Mouse (Mus musculus): ENCODE measurements around the gene Paqr3.

Paqr3 gene

DNA sequence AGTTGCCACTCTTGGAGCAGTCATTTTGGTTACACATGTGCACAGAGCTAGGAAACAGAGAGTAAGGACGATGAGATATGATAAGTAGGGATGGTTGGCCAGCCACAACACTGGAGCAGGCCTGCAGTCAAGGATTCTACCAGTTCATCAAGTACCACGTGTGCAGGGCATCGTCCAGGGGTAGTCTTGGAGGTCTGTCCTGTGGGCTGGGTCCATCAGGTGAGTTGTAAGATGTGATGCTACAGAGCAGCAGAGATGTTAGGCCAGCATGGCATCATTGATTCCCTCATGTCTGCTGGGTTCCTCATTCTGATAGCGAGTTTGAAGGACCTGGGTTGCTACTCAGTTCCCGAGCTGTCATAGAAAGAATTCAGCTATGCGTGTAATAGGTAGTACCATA, 26.3 kb downstream of the Paqr3 start:
- CTCF ChIA-PET = no interaction called here

DNA sequence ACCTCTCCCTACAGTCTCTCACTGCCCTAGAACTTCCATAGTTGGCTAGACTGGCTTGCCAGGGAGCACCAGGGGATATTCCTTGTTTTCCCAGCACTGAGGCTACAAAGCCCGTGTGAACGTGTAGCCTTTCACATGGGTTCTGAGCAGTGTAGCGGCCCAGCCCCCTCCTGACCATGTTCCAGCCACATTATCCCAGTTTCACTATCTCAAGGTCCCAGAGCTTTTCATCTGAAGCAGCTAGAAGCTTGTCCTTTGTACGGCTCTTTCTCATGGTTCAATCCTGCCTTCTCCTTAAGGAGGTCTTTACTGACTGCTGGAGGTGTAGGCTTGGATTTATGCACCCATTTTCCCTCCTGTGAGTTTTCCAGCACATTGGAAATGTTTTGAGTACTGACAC, 26.9 kb downstream of the Paqr3 start:
- CTCF ChIA-PET = no interaction called here

DNA sequence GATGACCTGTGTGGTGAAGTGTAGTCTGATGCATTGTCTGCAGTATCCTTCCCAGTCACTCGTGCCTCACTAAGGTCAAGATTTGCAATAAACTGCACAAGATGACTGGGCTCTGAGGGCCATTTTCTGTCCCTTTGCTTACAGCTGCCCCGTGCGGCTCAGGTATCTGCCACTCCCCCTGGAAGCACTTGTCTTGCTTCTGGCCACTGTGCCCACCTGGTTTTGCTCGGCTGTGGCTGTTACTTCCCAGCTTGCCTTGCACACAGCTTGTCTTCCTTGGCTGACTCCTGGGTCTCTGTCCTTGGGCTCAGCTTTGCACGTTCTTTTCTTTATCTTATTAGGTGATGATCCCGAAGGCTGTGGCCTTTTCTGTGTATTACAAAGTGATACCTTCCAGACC, 27.7 kb downstream of the Paqr3 start:
- CTCF ChIA-PET = no interaction called here

DNA sequence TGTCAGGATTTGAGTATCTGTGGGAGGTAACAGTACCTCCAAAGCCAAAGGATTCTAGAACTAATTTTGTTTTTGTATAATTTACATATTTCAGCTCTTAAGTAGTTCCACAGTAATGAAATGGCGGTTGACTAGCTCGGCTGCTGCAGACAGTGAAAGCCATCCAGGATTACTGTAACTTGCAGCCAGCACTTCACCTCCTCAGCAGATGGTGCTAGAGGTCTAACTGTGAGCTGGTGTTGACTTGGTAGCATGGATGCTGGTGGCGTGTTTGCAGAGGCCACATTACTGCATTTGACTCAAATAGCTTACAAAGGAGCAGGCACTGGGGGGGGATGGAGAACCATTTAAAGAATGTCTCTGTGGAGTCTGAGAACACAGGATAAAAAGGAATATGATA, 29.9 kb downstream of the Paqr3 start:
- CTCF ChIA-PET = no interaction called here

DNA sequence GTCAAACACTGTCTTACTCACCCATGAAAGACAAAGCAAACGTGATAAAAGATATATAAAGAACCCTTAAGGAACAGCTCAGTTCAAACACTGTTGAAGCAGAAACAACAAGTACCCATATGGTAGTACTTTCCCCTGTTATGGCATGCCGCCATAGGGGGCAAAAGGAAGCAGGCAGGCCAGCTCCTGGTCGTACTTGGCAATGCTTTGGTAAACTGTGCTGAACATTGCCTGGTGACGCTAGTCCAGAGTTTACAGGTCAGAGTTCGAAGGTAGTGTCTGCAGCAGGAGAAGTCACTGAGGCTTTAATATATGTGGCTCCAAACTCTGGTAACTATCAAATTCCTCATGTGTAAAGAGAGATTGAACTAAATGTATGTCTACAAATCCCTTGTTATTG, 32.8 kb downstream of the Paqr3 start:
- CTCF ChIA-PET = no interaction called here

DNA sequence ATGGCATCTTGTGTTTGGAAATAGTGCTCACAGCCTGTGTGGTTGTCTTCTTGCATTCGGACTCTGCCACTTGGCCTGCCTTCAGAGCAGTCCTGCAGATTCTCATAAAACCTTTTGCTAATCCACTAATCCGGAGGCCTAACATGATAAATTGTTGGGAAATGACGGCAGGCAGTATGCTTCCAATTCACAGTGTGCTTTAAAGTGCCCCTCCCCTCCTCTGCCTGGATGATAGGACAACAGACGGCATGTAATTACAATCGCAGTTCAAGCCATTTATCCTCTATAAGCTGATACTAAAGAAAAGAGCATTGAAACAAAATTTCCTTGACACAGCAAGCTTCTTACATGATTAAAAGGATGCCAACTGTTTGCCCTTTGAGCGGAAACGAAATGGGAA, 33.7 kb downstream of the Paqr3 start:
- CTCF ChIA-PET = no interaction called here

DNA sequence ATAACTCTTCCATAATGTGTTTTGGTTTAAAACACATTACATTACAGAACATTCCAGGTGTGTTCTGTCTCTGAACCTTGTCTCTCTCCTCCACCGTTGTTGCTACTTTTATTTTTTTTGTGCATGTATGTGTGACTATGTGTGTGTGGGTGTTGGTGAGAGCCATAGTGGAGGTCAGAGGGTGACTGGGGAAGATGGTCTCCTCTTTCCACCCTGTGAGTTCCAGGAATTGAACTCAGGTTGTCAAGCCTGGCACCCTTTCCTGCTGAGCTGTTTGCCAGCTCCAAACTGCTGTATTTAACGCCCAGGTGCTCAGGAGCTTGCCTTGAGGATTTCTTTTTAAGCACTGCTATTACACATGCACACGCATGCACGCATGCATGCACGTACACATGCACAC, 35.2 kb downstream of the Paqr3 start:
- CTCF ChIA-PET = no interaction called here

DNA sequence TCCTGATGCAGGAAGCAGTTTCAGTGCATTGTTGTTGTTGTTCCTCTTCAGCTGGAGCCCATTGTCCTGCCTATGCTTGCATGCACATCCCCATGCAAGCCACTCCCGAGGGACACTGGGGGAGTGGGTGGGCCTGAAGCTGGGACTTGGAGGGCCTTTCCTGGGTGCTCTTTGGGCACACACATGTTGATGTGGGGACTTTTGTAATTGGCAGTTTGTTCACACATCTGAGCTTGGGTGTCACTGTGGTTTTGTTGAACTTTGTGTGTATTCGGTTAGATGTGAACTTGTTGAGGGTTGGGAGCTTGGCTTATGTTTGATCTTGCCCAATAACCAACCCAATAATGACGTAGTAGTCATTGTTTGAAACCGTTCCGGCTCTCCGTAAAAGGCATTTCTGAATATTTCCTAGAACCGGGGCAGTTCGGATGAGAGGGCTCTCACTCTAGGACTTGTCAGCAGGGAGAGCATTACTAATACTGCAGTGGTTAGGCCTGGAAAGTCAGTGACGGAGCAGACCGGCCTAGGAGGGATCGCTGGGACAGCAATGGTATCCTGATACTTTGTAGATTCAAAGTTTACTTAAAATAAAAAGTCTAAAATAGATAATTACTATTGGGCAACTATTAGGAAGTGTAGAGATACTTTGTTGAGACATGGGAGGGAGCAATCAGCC, 35.8 kb downstream of the Paqr3 start:
- CTCF ChIA-PET = no interaction called here

DNA sequence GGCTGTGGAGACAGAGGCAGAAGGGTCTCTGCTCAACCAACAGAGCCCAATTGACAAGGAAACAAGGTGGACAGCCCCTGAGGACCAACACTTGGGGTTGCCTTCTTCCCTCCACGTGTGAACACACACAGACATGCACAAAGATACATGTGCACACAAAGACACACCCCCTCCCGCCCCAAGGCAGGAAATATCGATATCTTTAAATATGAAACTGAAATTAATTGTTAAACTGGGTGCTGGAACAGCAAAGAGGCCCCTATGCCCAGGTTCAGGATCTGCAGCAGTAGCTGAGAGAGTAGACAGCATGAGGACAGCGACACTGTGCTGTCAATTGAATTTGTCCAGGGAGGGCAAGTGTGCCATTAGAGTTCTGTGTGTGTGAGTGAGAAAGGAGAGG, 45.6 kb downstream of the Paqr3 start:
- CTCF ChIA-PET = no interaction called here

DNA sequence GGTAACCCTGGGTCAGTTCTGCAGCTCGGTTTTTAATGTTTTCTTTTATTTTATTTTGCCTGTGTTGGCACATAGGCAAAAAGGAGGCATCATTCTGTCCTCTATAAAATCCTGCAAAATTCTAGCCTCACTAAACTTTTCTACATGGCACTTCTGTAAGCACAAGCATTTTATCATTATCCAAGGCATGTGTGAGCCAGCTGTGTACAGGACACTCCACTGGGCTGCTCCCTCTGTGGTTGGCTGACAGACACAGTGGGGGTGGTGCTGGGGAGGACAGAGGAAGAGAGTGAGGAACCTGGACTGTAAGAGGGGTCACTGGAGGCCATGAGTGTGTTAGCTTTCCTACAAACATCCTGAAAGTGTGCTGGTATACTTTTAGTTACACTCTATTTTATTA, 49.4 kb downstream of the Paqr3 start:
- CTCF ChIA-PET = no interaction called here

DNA sequence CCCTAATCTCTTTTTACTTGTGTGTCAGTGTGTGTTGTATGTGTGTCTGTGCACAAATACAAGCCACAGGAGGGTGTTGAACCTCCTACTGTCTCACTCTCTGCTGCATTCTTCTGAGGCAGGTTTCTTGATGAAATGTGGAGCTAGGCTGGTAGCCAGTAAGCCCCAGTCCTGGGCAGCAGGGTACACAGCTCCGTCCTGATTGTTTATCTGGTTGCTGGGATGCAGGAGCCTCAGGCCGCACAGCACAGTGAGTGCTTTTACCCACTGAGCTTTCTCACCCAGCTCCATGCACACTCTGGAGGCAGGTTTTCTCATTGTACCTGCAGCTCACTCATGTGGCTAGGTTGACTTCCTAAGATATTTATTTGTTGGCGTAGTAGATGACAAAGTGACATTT, 50.5 kb downstream of the Paqr3 start:
- CTCF ChIA-PET = no interaction called here

DNA sequence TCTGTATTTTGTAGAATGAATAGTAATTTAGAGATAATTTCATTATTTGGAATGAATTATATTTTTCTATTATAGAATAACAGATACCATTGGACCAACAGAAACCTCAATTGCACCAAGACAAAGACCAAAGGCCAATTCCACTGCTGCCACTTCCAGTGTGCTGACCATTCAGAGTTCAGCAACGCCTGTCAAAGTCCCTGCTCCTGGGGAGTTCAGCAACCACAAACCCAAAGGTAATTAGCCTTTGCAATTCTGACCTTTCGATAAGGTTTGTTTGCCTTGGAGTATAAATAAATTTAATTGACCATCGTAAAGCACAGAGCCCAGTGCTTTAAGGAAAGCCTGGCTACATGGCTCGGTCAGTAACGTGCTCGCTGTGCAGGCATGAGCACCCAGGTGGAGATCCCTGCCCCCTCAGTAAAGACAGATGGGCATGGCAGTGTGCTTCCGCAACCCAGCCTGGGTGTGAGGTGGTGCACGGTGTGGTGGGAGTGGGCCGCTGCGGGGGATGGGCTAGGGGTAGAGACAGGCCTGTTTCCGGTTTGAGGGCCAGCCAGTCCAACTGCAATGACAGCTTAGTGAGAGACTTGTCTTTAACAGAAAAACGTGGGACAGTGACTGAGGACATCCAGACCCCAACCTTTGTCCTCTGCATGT, 54.5 kb downstream of the Paqr3 start:
- CTCF ChIA-PET = no interaction called here

DNA sequence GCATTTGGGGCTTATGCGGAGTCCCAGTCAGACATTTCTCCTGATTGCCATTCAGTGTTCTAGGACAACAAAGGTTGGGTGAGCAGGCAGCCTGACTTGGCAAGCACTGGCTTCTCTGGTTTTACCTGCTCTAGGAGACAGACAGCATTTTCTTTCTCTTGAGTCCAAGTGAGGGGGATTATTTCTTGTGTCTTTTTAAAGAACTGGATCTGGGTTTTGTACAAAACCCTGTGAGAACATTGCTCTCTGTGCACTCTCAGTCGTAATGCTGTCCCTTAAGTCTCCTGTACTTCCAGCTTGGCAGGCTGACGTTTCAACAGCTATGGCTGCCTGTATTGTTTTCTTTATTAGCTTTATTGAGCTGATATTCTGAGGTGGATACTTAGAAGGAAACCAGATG, 55.0 kb downstream of the Paqr3 start:
- CTCF ChIA-PET = no interaction called here

DNA sequence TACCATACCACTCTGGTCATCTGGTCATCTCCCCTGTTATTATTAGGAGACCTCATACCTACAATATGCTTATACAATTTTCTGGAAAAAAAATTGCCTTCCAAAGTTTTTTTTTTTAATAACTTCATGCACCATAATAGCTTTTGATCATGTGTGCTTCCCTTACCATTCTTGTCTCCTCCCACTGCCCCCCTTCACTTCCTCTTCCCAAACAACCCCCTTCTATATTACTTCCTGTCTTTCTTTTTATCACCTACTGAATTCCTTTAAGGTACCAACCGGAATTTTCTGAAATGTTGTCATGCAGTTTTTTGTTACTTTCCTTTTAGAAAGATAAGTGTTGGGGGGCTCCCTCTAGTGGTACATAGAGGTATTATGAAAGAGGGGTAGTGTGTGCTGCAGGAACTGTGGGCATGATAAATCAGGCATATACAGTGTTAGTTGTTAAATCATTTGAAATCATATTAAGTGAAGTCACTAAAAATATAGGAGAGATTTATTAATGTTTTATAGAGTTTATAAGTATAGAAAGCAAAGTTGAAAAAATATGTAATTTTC, 55.8 kb downstream of the Paqr3 start:
- CTCF ChIA-PET = interaction anchor here (1.0 kb wide), 1 partner anchor 9 kb away, joined by 3 read pairs; no protein-coding TSS in a partner anchor

DNA sequence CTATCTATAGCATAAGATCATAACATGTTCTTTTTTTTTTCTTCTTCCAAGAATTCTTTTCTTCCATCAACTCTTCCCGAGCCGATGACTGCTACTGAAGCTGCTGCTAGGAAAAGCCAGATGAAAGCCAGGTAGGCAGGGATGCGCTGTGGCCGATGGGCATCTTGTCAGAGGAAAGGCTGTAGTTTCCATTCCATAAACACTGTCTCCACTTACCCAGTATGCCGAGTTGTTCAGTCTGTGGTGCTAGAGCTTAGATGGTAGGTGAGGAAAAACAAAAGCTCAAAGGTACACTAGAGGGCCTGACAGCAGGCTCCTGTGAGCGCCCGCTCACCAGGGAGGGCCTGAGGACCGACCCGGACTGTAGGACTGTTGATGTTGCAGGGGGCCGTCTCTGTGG, 56.6 kb downstream of the Paqr3 start:
- CTCF ChIA-PET = interaction anchor here (1.0 kb wide), 1 partner anchor 8 kb away, joined by 3 read pairs; no protein-coding TSS in a partner anchor

DNA sequence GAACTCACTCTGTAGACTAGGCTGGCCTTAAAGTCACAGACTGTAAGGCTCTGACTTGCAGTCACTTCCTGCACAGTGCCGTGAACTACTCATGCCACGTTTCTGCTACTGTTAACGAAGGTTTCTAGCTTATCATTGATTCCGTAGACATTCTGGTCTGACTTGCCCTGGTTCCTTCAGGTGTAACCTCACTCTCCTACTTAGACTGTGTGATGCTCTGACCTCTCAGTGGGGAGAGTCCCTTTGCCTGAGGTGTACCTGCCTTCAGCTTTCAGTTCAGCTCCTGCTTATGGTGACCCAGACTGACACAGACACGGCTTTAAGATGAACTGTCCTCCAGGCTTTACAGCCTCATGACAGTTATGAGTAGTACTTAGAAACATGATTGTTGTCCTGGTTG, 57.2 kb downstream of the Paqr3 start:
- CTCF ChIA-PET = no interaction called here

DNA sequence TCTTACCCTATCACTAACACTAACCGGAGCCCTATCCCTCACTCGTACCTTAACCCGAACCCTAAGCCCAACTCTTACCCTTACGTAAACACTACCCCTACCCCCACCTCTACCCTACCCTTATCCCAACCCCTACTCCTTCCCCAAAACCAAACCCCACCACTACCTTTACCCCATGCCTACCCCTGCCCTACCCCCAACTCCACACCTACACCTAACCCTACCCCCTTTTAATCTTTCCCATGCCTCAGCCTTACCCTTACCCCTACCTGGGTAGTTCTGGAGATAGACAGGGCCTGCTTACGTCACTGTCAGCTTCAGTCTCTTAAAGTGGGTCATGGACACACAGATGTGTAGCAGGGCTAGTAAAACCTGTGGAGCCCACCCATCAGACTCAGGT, 62.5 kb downstream of the Paqr3 start:
- CTCF ChIA-PET = no interaction called here

DNA sequence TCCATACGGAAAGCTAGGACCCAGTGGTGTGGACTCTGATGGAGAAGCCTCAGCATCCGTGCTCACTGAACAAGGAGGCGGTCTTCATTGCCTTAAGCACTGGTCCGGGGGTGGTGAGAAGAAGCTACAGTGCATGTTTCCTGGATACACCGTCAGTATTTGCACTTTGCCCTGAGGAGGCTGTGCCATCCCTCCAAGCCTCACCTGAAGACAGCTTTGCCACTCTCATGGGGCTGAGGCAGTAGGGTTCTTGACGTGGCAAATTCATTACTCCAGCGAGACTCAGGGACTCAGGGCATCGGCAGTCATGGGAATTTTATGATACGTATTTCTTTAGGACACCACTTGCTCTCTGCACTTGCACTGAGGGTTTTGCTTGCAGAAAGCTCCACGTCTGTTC, 64.7 kb downstream of the Paqr3 start:
- CTCF ChIA-PET = interaction anchor here (0.6 to 0.7 kb wide), 2 partner anchors 9 to 279 kb away, joined by 3 read pairs; no protein-coding TSS in a partner anchor

DNA sequence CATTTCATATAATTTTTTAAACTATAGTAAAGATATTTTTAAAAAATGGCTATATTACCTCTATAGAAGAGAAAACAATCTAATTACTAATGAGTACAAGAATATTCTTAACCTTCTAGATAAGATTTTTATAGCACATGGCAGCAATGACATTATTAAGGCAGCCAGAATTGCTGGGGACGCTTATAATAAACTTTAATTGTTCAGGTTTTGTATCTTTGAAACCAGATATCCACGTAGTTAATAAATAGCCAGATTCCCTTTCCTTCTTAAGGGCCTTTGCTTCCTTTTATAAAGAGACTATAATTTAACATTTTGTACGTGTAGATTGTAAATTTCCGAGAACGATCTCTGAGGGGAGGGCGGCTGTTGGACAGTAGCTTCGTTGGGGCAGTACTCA, 66.1 kb downstream of the Paqr3 start:
- CTCF ChIA-PET = no interaction called here
